ENCODE assay signal across 11 mouse cellular contexts in genomic region chr15:84104626-84105025, GRCm38 (mm10). TPM values are rescaled to one million over a fixed set of nuclear protein-coding genes. Genes with fewer than 3 reads are reported as not detected.
DNase-seq lines count a peak whose midpoint lies in the region; ATAC-seq lines count a peak whose summit lies in the region.
"Had no signal": no experiment of that assay in that cellular context is flagged by ENCODE, and none has a peak within 500 bp of the region (broad histone marks: within the 10 kb centered on the region; RNA-seq: fewer than 3 reads in every experiment).

No protein-coding gene starts in this region.

- H3K36me3 ChIP-seq in forebrain, embryonic 14.5 days (ENCODE audit: control insufficient read depth, insufficient read depth, low read length) = no peaks in the 10 kb centered on the region
- H3K36me3 ChIP-seq in limb, embryonic 15.5 days = no peaks in the 10 kb centered on the region
- H3K36me3 ChIP-seq: liver, embryonic 15.5 days had no signal

- WGBS in forebrain, embryonic 14.5 days = 81% methylated on average over 7 of the region's 7 CpGs
- 85% methylated on average over 7 of the region's 7 CpGs for WGBS in limb, embryonic 15.5 days

- H3K27me3 ChIP-seq in forebrain, embryonic 14.5 days (replicated peaks; ENCODE audit: control insufficient read depth, insufficient read depth, low read length) = peaks cover 9% of the 10 kb centered on the region
- peaks cover 62% of the 10 kb centered on the region for H3K27me3 ChIP-seq in limb, embryonic 15.5 days

- peaks cover 6% of the 10 kb centered on the region for H3K4me1 ChIP-seq in forebrain, embryonic 14.5 days (ENCODE audit: control insufficient read depth, insufficient read depth, low read length)
- peaks cover 11% of the 10 kb centered on the region for H3K4me1 ChIP-seq in limb, embryonic 15.5 days

- peak overlapping the region; percentile 75 for H3K4me2 ChIP-seq in forebrain, embryonic 14.5 days (ENCODE audit: low read length)
- no peak overlapping the region for H3K4me2 ChIP-seq in limb, embryonic 15.5 days

- no peaks in the 10 kb centered on the region for H3K9me3 ChIP-seq in forebrain, embryonic 14.5 days (replicated peaks; ENCODE audit: control insufficient read depth, low read length)
- no peaks in the 10 kb centered on the region for H3K9me3 ChIP-seq in limb, embryonic 15.5 days
- H3K9me3 ChIP-seq: liver, embryonic 15.5 days had no signal

- peak overlapping the region; percentile 73 for H3K9ac ChIP-seq in forebrain, embryonic 14.5 days (ENCODE audit: low read length)
- no peak overlapping the region for H3K9ac ChIP-seq in limb, embryonic 15.5 days
- H3K9ac ChIP-seq: liver, embryonic 15.5 days had no signal

- peak; percentile 60 for DNase-seq in cerebellum, adult 11-12 months
- peak; percentile 45 for DNase-seq in cerebellum, adult 9-10 months
- no peak for DNase-seq in forebrain, embryonic 14.5 days (ENCODE audit: low spot score)
- DNase-seq in adrenal gland, postnatal 10 days = no peak
- no peak for DNase-seq in B cell, adult 2 months
- DNase-seq: spleen, adult 18-20 months had no signal

- no peak overlapping the region for H3K27ac ChIP-seq in forebrain, embryonic 14.5 days (ENCODE audit: low read depth, low read length)
- H3K27ac ChIP-seq in limb, embryonic 15.5 days = no peak overlapping the region
- H3K27ac ChIP-seq: liver, embryonic 15.5 days had no signal

- no peak for ATAC-seq in cerebellum, adult (ENCODE audit: insufficient number of reproducible peaks, low FRiP score, low TSS enrichment)
- ATAC-seq in forebrain, embryonic 14.5 days = no peak
- no peak for ATAC-seq in limb, embryonic 15.5 days (ENCODE audit: insufficient number of reproducible peaks, low FRiP score, low TSS enrichment, low read depth)
- no peak for ATAC-seq in megakaryocyte progenitor cell, adult 5-6 weeks (replicated peaks; ENCODE audit: poor library complexity)

- peak overlapping the region; percentile 58 for H3K4me3 ChIP-seq in forebrain, embryonic 14.5 days (ENCODE audit: low read depth, low read length)
- peak overlapping the region; percentile 48; the same call in 1 of the 2 replicates for H3K4me3 ChIP-seq in limb, embryonic 15.5 days

RNA-seq across cellular contexts. Expression of gene Sult4a1, which starts 0.9 kb away (rescaled TPM):
- 40.4 and 51.4 TPM in 2 replicates for polyA plus RNA-seq in forebrain, embryonic 14.5 days (2014; fragmentation: Nextera tagmentation; extraction: Ambion mirVana)
- polyA plus RNA-seq in limb, embryonic 15.5 days (2015; fragmentation: Nextera tagmentation; extraction: Ambion mirVana) = 0.77 and 1.1 TPM in 2 replicates
- total RNA-seq in adrenal gland, postnatal 10 days (2021) = 10 to 100 TPM in 1 of 2 experiments, 1 to 10 TPM in 1; 6.7 to 12.4 TPM
- not detected in 2 replicates for total RNA-seq in megakaryocyte progenitor cell, adult 5-6 weeks (2015)
- total RNA-seq in megakaryocyte progenitor cell, adult 5-6 weeks (2017) = not detected in 2 replicates

RNA-seq across cellular contexts. Expression of gene Pnpla5, which starts 18.3 kb away (rescaled TPM):
- polyA plus RNA-seq in forebrain, embryonic 14.5 days (2014; fragmentation: Nextera tagmentation; extraction: Ambion mirVana) = not detected in 2 replicates
- not detected in 2 replicates for polyA plus RNA-seq in limb, embryonic 15.5 days (2015; fragmentation: Nextera tagmentation; extraction: Ambion mirVana)
- under 1 TPM; 0.12 to 0.18 TPM for total RNA-seq in adrenal gland, postnatal 10 days (2021)
- not detected in 2 replicates for total RNA-seq in megakaryocyte progenitor cell, adult 5-6 weeks (2015)
- total RNA-seq in megakaryocyte progenitor cell, adult 5-6 weeks (2017) = not detected in 2 replicates
- polyA plus RNA-seq: heart, postnatal 0 days; liver, embryonic 15.5 days had no signal

RNA-seq across cellular contexts. Expression of gene Efcab6, which starts 39.4 kb away (rescaled TPM):
- polyA plus RNA-seq in forebrain, embryonic 14.5 days (2014; fragmentation: Nextera tagmentation; extraction: Ambion mirVana) = 2.1 and 3.0 TPM in 2 replicates
- 0.46 and 0.47 TPM in 2 replicates for polyA plus RNA-seq in limb, embryonic 15.5 days (2015; fragmentation: Nextera tagmentation; extraction: Ambion mirVana)
- under 1 TPM in 1 of 2 experiments, not detected in 1; 0.67 TPM for total RNA-seq in adrenal gland, postnatal 10 days (2021)
- total RNA-seq in megakaryocyte progenitor cell, adult 5-6 weeks (2015) = not detected in 2 replicates
- not detected in 2 replicates for total RNA-seq in megakaryocyte progenitor cell, adult 5-6 weeks (2017)
- polyA plus RNA-seq: heart, postnatal 0 days; liver, embryonic 15.5 days had no signal

Comparison
In these comparisons a context has a peak if more than half of its experiments do, and no peak if none do; other contexts are left out.
1. DNase-seq: peak in cerebellum, adult 11-12 months (single experiment) and cerebellum, adult 9-10 months (single experiment); none in forebrain, embryonic 14.5 days (single experiment), adrenal gland, postnatal 10 days (single experiment) and B cell, adult 2 months (0 of 2).
2. RNA of gene Sult4a1, which starts 0.9 kb away (total RNA-seq): 6.7 to 12.4 TPM in adrenal gland, postnatal 10 days; not detected in megakaryocyte progenitor cell, adult 5-6 weeks; every median in the first group is over 4 times any median in the second.